Mouse (Mus musculus) liver, adult 2 months (tissue): ENCODE measurements around the gene Pth. TPM values are rescaled to one million over a fixed set of nuclear protein-coding genes. Genes with fewer than 3 reads are reported as not detected.

Experiments
- DNase-seq: peaks from one replicate; pipeline ENCODE4 v3.0.0-alpha.2; 2011; ENCODE audit warnings: low read depth, low spot score; ENCODE audit errors: extremely low read depth
- H3K27ac ChIP-seq: fragments of 200-500 bp; replicated peaks from 2 replicates; pipeline ENCODE4 v1.5.1; 2012; ENCODE audit warnings: low read depth, mild to moderate bottlenecking, control low read depth, inconsistent platforms, low read length; ENCODE audit not compliant: insufficient read depth
- H3K27me3 ChIP-seq: fragments of 200-500 bp; 2 replicates; pipeline ENCODE4 v1.6.1; 2012; ENCODE audit warnings: mild to moderate bottlenecking, moderate library complexity, low read length, inconsistent platforms; ENCODE audit not compliant: control insufficient read depth, insufficient read depth
- H3K36me3 ChIP-seq: fragments of 200-500 bp; 2 replicates; pipeline ENCODE4 v1.6.1; 2012; ENCODE audit warnings: low read length, inconsistent platforms; ENCODE audit not compliant: control insufficient read depth, insufficient read depth
- H3K4me1 ChIP-seq: fragments of 200-500 bp; 2 replicates; pipeline ENCODE4 v1.6.1; 2011; ENCODE audit warnings: low read length; ENCODE audit not compliant: control insufficient read depth, insufficient read depth
- H3K4me3 ChIP-seq: fragments of 200-500 bp; 2 replicates; pipeline ENCODE4 v1.5.1; 2011; ENCODE audit warnings: low read depth, mild to moderate bottlenecking, control low read depth, low read length, moderate library complexity; ENCODE audit not compliant: insufficient read depth
- H3K79me2 ChIP-seq: fragments of 200-500 bp; 2 replicates; pipeline ENCODE4 v1.6.1; 2012; ENCODE audit warnings: inconsistent platforms, mild to moderate bottlenecking, low read length, moderate library complexity; ENCODE audit not compliant: control insufficient read depth, insufficient read depth
- H3K9ac ChIP-seq: fragments of 200-500 bp; 2 replicates; pipeline ENCODE4 v1.6.1; 2012; ENCODE audit warnings: low read depth, mild to moderate bottlenecking, control low read depth, inconsistent platforms, low read length
- CTCF ChIP-seq: fragments of 200-500 bp; IDR thresholded peaks from 2 replicates; pipeline ENCODE4 v1.5.1; 2011; ENCODE audit warnings: low read depth, low read length, control low read depth
- POLR2A ChIP-seq: fragments of 200-500 bp; IDR thresholded peaks from 2 replicates; pipeline ENCODE4 v1.6.1; 2011; ENCODE audit warnings: low read length, control low read depth; ENCODE audit not compliant: insufficient read depth; ENCODE audit errors: extremely low read depth
- WGBS: fragments of 180-500 bp; shearing (Covaris S2); methylation state at CpG from one replicate; pipeline ENCODE4 v1.1.7; 2018; 5-methylcytosine and 5-hydroxymethylcytosine counted together
- polyA plus RNA-seq: library from polyadenylated mRNA; depleted of rRNA; stranded (reverse); fragments of >200 nt; gene quantifications from 2 replicates; pipeline ENCODE4 v1.2.3, GENCODE M21; 2012; rRNA removed
- total RNA-seq: library from RNA; depleted of rRNA; stranded (reverse); fragments of >200 nt; gene quantifications from 2 replicates; pipeline ENCODE4 v1.2.3, GENCODE M21; 2014; rRNA removed

The Pth gene
- total and polyA plus RNA-seq, 2 experiments = not detected

GRCm38 (mm10) chr7:113367440-113367839 lies 20.9 kb downstream of the Pth start:
- Histone ChIP-seq H3K79me2 (no peaks in the 10 kb centered on the region), H3K4me1 (peaks cover 3% of the 10 kb centered on the region; the same call in 1 of the 2 replicates), H3K36me3 (peaks cover 1% of the 10 kb centered on the region; the same call in 1 of the 2 replicates), H3K27ac (no peak overlapping the region), H3K27me3 (no peaks in the 10 kb centered on the region), H3K9ac (no peak overlapping the region), H3K4me3 (no peak overlapping the region)
- 95% methylated on average over 4 of the region's 4 CpGs for WGBS
- TF ChIP-seq POLR2A = no peak
- TF ChIP-seq CTCF = no peak
- no peak for DNase-seq

- no peak for TF ChIP-seq POLR2A
- no peak for TF ChIP-seq CTCF
- Histone ChIP-seq H3K4me1 (no peaks in the 10 kb centered on the region), H3K27ac (no peak overlapping the region), H3K4me3 (no peak overlapping the region), H3K36me3 (no peaks in the 10 kb centered on the region), H3K79me2 (no peaks in the 10 kb centered on the region), H3K27me3 (no peaks in the 10 kb centered on the region), H3K9ac (no peak overlapping the region)
- no peak for DNase-seq
- WGBS = 97% methylated on average over 1 of the region's 1 CpGs
Observed at GRCm38 (mm10) chr7:113349089-113349488, 39.3 kb downstream of the Pth start.

- no peak for DNase-seq
- H3K9ac ChIP-seq = no peak overlapping the region
- H3K36me3 ChIP-seq = no peaks in the 10 kb centered on the region
- H3K4me3 ChIP-seq = no peak overlapping the region
- H3K27me3 ChIP-seq = no peaks in the 10 kb centered on the region
- no peaks in the 10 kb centered on the region for H3K4me1 ChIP-seq
- 92% methylated on average over 2 of the region's 2 CpGs for WGBS
- TF ChIP-seq POLR2A = no peak
- no peak for TF ChIP-seq CTCF
- no peaks in the 10 kb centered on the region for H3K79me2 ChIP-seq
- no peak overlapping the region for H3K27ac ChIP-seq
Observed at GRCm38 (mm10) chr7:113347694-113348093, 40.7 kb downstream of the Pth start.

- 41% methylated on average over 4 of the region's 4 CpGs for WGBS
- TF ChIP-seq POLR2A (no peak), CTCF (no peak)
- H3K4me1 ChIP-seq = no peaks in the 10 kb centered on the region
- H3K79me2 ChIP-seq = no peaks in the 10 kb centered on the region
- H3K9ac ChIP-seq = no peak overlapping the region
- no peaks in the 10 kb centered on the region for H3K27me3 ChIP-seq
- no peak for DNase-seq
- no peaks in the 10 kb centered on the region for H3K36me3 ChIP-seq
- H3K27ac ChIP-seq = no peak overlapping the region
- H3K4me3 ChIP-seq = no peak overlapping the region
Observed at GRCm38 (mm10) chr7:113347271-113347670, 41.1 kb downstream of the Pth start.

Other genes starting within 250 kb of the Pth start
- gene Arntl, start 181.1 kb downstream of the Pth start, total RNA-seq = 1.3 and 2.2 TPM in 2 replicates
- 8.0 and 10.0 TPM in 2 replicates for gene Arntl, start 181.1 kb downstream of the Pth start, polyA plus RNA-seq
- gene Btbd10, start 19.2 kb downstream of the Pth start, total RNA-seq = 1.4 and 2.7 TPM in 2 replicates
- gene Btbd10, start 19.2 kb downstream of the Pth start, polyA plus RNA-seq = 2.1 and 2.2 TPM in 2 replicates
- 6.8 and 7.7 TPM in 2 replicates for gene Far1, start 125.3 kb upstream of the Pth start, total RNA-seq
- gene Far1, start 125.3 kb upstream of the Pth start, polyA plus RNA-seq = 0.31 and 0.73 TPM in 2 replicates